Comparison of ENCODE assay signal across 8 mouse cellular contexts in the genomic region with DNA sequence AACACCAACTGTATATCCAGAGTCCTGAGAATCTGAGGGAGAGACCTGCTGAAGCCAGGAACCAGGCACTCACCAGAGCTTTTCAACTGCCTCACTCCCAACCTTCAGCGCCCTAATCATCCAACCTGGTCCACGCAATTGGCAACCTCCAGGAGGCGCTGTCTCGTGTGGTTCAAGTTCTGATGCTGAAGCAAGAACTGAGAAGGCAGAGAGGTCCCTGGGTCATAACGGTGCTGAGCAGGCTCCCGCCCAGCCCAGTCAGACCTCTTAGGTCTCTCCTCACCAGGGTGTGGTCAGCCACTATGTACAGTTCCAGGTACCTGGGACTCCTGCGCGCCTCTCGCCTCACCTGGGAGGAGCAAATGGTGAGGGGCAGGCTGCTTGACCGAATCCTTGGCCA. TPM values are rescaled to one million over a fixed set of nuclear protein-coding genes. Genes with fewer than 3 reads are reported as not detected.
DNase-seq lines count a peak whose midpoint lies in the region; ATAC-seq lines count a peak whose summit lies in the region.

No protein-coding gene starts in this region.

- no peaks in the 10 kb centered on the region for H3K9me3 ChIP-seq in heart, embryonic 15.5 days (replicated peaks)
- H3K9me3 ChIP-seq in kidney, embryonic 16.5 days (ENCODE audit: low read length), result no peaks in the 10 kb centered on the region

- no peak overlapping the region for H3K27ac ChIP-seq in heart, embryonic 15.5 days
- no peak overlapping the region for H3K27ac ChIP-seq in kidney, embryonic 16.5 days (ENCODE audit: low read length)

- H3K4me3 ChIP-seq in heart, embryonic 15.5 days, result no peak overlapping the region
- H3K4me3 ChIP-seq in kidney, embryonic 16.5 days (ENCODE audit: low read length), result no peak overlapping the region

- no peak overlapping the region for H3K9ac ChIP-seq in heart, embryonic 15.5 days
- no peak overlapping the region for H3K9ac ChIP-seq in kidney, embryonic 16.5 days (replicated peaks; ENCODE audit: low read length)

- peaks cover 53% of the 10 kb centered on the region for H3K27me3 ChIP-seq in heart, embryonic 15.5 days
- H3K27me3 ChIP-seq in kidney, embryonic 16.5 days (ENCODE audit: insufficient read depth, low read length), result peaks cover 49% of the 10 kb centered on the region

- H3K4me1 ChIP-seq in heart, embryonic 15.5 days (replicated peaks), result peaks cover 54% of the 10 kb centered on the region
- peaks cover 40% of the 10 kb centered on the region for H3K4me1 ChIP-seq in kidney, embryonic 16.5 days (ENCODE audit: insufficient read depth, low read length)

- H3K36me3 ChIP-seq in heart, embryonic 15.5 days, result no peaks in the 10 kb centered on the region
- H3K36me3 ChIP-seq in kidney, embryonic 16.5 days (ENCODE audit: insufficient read depth, low read length), result no peaks in the 10 kb centered on the region

- peak overlapping the region; percentile 58 for H3K4me2 ChIP-seq in heart, embryonic 15.5 days
- peak overlapping the region; percentile 17; the same call in 1 of the 2 replicates for H3K4me2 ChIP-seq in kidney, embryonic 16.5 days (replicated peaks; ENCODE audit: low read depth, low read length)

- ATAC-seq in heart, embryonic 15.5 days (replicated peaks; ENCODE audit: insufficient number of reproducible peaks, insufficient read depth, low FRiP score, low read depth), result no peak
- no peak for ATAC-seq in kidney, embryonic 16.5 days (ENCODE audit: low FRiP score, low TSS enrichment)

- 6% methylated on average over 10 of the region's 10 CpGs for WGBS in heart, embryonic 15.5 days
- 4% methylated on average over 10 of the region's 10 CpGs for WGBS in kidney, embryonic 16.5 days

- peak; percentile 59 for DNase-seq in 3T3-L1 (ENCODE audit: low read depth, low spot score)
- peak; percentile 48 for DNase-seq in CD4-positive helper T cell, adult 2 months (ENCODE audit: low read depth, low spot score)
- DNase-seq in c-Kit-positive CD71-positive TER-119-positive erythroid progenitor cells, embryonic 14.5 days (ENCODE audit: low spot score), result peak; percentile 69
- DNase-seq in lung, postnatal 4 days, result peak; percentile 58 to 77
- DNase-seq in spleen, postnatal 10 days (ENCODE audit: low spot score in 2 of 2), result peak; percentile 66 to 88
- no peak for DNase-seq in right cerebral cortex, adult 2 months (ENCODE audit: low spot score in 2 of 2)

RNA-seq across cellular contexts. Expression of a gene that starts 8.0 kb away (rescaled TPM):
- 13.5 and 16.5 TPM in 2 replicates for polyA plus RNA-seq in heart, embryonic 15.5 days (2015; fragmentation: Nextera tagmentation; extraction: Ambion mirVana)
- 4.8 and 6.0 TPM in 2 replicates for polyA plus RNA-seq in kidney, embryonic 16.5 days (2015; fragmentation: Nextera tagmentation; extraction: Ambion mirVana)

RNA-seq across cellular contexts. Expression of a gene that starts 12.7 kb away (rescaled TPM):
- 2.8 and 4.7 TPM in 2 replicates for polyA plus RNA-seq in heart, embryonic 15.5 days (2015; fragmentation: Nextera tagmentation; extraction: Ambion mirVana)
- 17.3 and 17.8 TPM in 2 replicates for polyA plus RNA-seq in kidney, embryonic 16.5 days (2015; fragmentation: Nextera tagmentation; extraction: Ambion mirVana)

RNA-seq across cellular contexts. Expression of a gene that starts 30.9 kb away (rescaled TPM):
- 0.43 and 0.61 TPM in 2 replicates for polyA plus RNA-seq in heart, embryonic 15.5 days (2015; fragmentation: Nextera tagmentation; extraction: Ambion mirVana)
- polyA plus RNA-seq in kidney, embryonic 16.5 days (2015; fragmentation: Nextera tagmentation; extraction: Ambion mirVana), result 0.29 and 0.46 TPM in 2 replicates

Comparison
In these comparisons a context has a peak if more than half of its experiments do, and no peak if none do; other contexts are left out.
1. DNase-seq: peak in 3T3-L1 (single experiment), CD4-positive helper T cell, adult 2 months (single experiment), c-Kit-positive CD71-positive TER-119-positive erythroid progenitor cells, embryonic 14.5 days (single experiment), lung, postnatal 4 days (2 of 2) and spleen, postnatal 10 days (2 of 2); none in right cerebral cortex, adult 2 months (0 of 2).